Mouse (Mus musculus) C2C12 (cell line): Measurements from ENCODE around the gene Jazf1.
A peak's percentile ranks its signal among the peaks of the same experiment; 100 is the strongest.

ENCODE experiments used
- CEBPB ChIP-seq: IDR thresholded peaks from one replicate; pipeline ENCODE4 v1.6.1; 2011; ENCODE audit warnings: low read depth, mild to moderate bottlenecking, control low read depth, moderate library complexity
- CTCF ChIP-seq: IDR thresholded peaks from one replicate; pipeline ENCODE4 v1.5.1; 2011; ENCODE audit not compliant: control insufficient read depth, insufficient read depth, insufficient read length
- MAX ChIP-seq: IDR thresholded peaks from one replicate; pipeline ENCODE4 v1.6.1; 2011; ENCODE audit warnings: mild to moderate bottlenecking, control low read depth
- MYOD1 ChIP-seq: IDR thresholded peaks from one replicate; pipeline ENCODE4 v1.6.1; 2011; ENCODE audit warnings: low read depth; ENCODE audit not compliant: control insufficient read depth, insufficient read length
- MYOG ChIP-seq: IDR thresholded peaks from one replicate; pipeline ENCODE4 v1.6.1; 2011; ENCODE audit not compliant: control insufficient read depth, insufficient read length; ENCODE audit errors: extremely low read depth
- USF1 ChIP-seq: IDR thresholded peaks from one replicate; pipeline ENCODE4 v1.6.1; 2011; ENCODE audit warnings: low read depth, mild to moderate bottlenecking, control low read depth, moderate library complexity

GRCm38 (mm10) chr6:52817203-52817874, 251.1 kb downstream of the Jazf1 start:
- no peak for TF ChIP-seq USF1
- no peak for TF ChIP-seq CTCF
- no peak for TF ChIP-seq MAX
- TF ChIP-seq MYOD1 = peak; percentile 95
- no peak for TF ChIP-seq MYOG
- no peak for TF ChIP-seq CEBPB
